Mouse (Mus musculus): Measurements from ENCODE around the gene Map2. TPM values are rescaled to one million over a fixed set of nuclear protein-coding genes. Genes with fewer than 3 reads are reported as not detected.

Map2 gene
- total RNA-seq (2012; rRNA removed) (not detected in 2 replicates), polyA plus RNA-seq (2012; ENCODE audit: insufficient read depth in 1 of 2, insufficient read length in 2 of 2, low read depth in 1 of 2, low replicate concordance in 2 of 2, missing spikeins in 1 of 2) (not detected)

GRCm38 (mm10) chr1:66175041-66175665, at the start of gene Map2:
Gene Map2 (plus strand): TSS chr1:66175273.
- Histone ChIP-seq H3K27me3 (ENCODE audit: control insufficient read depth in 1 of 2, insufficient read depth in 2 of 2, low read length in 2 of 2) (no peaks in the 10 kb centered on the region), H3K9ac (ENCODE audit: control insufficient read depth, low read depth, low read length, poor library complexity, severe bottlenecking) (no peak within 1 kb of the TSS), H3K79me2 (ENCODE audit: control insufficient read depth, insufficient read depth, low read length, poor library complexity) (no peaks in the 10 kb centered on the region), H3K4me1 (ENCODE audit: control insufficient read depth in 1 of 2, insufficient read depth in 2 of 2, low read length in 2 of 2) (no peaks in the 10 kb centered on the region), H3K4me3 (ENCODE audit: control insufficient read depth in 1 of 2, insufficient read depth in 1 of 2, low read depth in 2 of 2, low read length in 2 of 2) (no peak within 1 kb of the TSS), H3K9me3 (replicated peaks; ENCODE audit: insufficient read depth, low read length) (no peaks in the 10 kb centered on the region), H3K27ac (ENCODE audit: control insufficient read depth, low read depth, low read length) (no peak within 1 kb of the TSS), H3K36me3 (ENCODE audit: control insufficient read depth in 1 of 2, insufficient read depth in 2 of 2, low read length in 2 of 2) (no peaks in the 10 kb centered on the region)
- no peak for DNase-seq (ENCODE audit: low read depth, low spot score)
- TF ChIP-seq EP300 (IDR thresholded peaks at IDR 0.05; ENCODE audit: low read depth in 1 of 2, low read length in 2 of 2) (no peak), HCFC1 (IDR thresholded peaks at IDR 0.05; ENCODE audit: low read depth, low read length) (no peak), ZC3H11A (IDR thresholded peaks at IDR 0.05; ENCODE audit: low read depth, low read length) (no peak), BHLHE40 (IDR thresholded peaks at IDR 0.05; ENCODE audit: borderline replicate concordance, low read depth, low read length) (no peak), KAT2A (conservative IDR thresholded peaks at IDR 0.05; ENCODE audit: low read depth, low read length) (no peak), CTCF (IDR thresholded peaks at IDR 0.05 in 2 of 3, conservative IDR thresholded peaks at IDR 0.05 in 1 of 3; ENCODE audit: control insufficient read depth in 1 of 3, insufficient read depth in 1 of 3, low read depth in 2 of 3, low read length in 3 of 3, poor library complexity in 1 of 3, severe bottlenecking in 1 of 3) (no peak), MAFK (IDR thresholded peaks at IDR 0.05; ENCODE audit: borderline replicate concordance, low read depth, low read length) (no peak), MEF2A (IDR thresholded peaks at IDR 0.05; ENCODE audit: extremely low read depth, insufficient replicate concordance, low read depth, low read length, poor library complexity, severe bottlenecking) (no peak), JUND (IDR thresholded peaks at IDR 0.05; ENCODE audit: low read depth, low read length) (no peak), TAL1 (IDR thresholded peaks at IDR 0.05; ENCODE audit: low read length) (no peak), E2F4 (IDR thresholded peaks at IDR 0.05; ENCODE audit: borderline replicate concordance, low read depth, low read length) (no peak)

DNA sequence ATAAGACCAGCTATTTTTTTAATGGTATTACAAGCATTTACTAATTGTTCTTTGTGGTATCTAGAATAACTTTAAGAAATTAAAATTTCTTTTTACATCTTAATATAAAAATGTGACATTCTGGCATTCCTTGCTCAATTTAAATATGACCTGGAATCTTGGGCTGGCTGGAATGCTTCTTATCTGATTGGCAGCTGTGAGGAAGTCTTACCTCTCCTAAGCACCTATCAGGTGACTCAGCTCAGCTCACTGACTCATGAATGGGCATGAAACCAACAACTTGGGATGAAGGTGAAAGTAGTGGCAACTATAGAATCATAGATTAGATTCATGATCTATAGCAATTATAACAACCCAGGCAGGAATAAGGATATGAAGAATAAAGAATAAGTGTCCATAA, 42.1 kb upstream of the Map2 start:
- Histone ChIP-seq H3K9ac (ENCODE audit: control insufficient read depth, low read depth, low read length, poor library complexity, severe bottlenecking) (no peak overlapping the region), H3K4me3 (ENCODE audit: control insufficient read depth in 1 of 2, insufficient read depth in 1 of 2, low read depth in 2 of 2, low read length in 2 of 2) (no peak overlapping the region), H3K79me2 (ENCODE audit: control insufficient read depth, insufficient read depth, low read length, poor library complexity) (no peaks in the 10 kb centered on the region), H3K27ac (ENCODE audit: control insufficient read depth, low read depth, low read length) (no peak overlapping the region), H3K9me3 (replicated peaks; ENCODE audit: insufficient read depth, low read length) (no peaks in the 10 kb centered on the region), H3K36me3 (ENCODE audit: control insufficient read depth in 1 of 2, insufficient read depth in 2 of 2, low read length in 2 of 2) (no peaks in the 10 kb centered on the region), H3K27me3 (ENCODE audit: control insufficient read depth in 1 of 2, insufficient read depth in 2 of 2, low read length in 2 of 2) (no peaks in the 10 kb centered on the region), H3K4me1 (ENCODE audit: control insufficient read depth in 1 of 2, insufficient read depth in 2 of 2, low read length in 2 of 2) (no peaks in the 10 kb centered on the region)
- TF ChIP-seq RCOR1 (IDR thresholded peaks at IDR 0.05; ENCODE audit: low read depth, low read length) (no peak), USF1 (IDR thresholded peaks at IDR 0.05; ENCODE audit: low read depth, low read length) (no peak), TCF12 (IDR thresholded peaks at IDR 0.05; ENCODE audit: low read depth, low read length) (no peak), MXI1 (IDR thresholded peaks at IDR 0.05; ENCODE audit: low read depth, low read length) (no peak), GATA1 (IDR thresholded peaks at IDR 0.05; ENCODE audit: low read depth, low read length) (no peak), E2F4 (IDR thresholded peaks at IDR 0.05; ENCODE audit: borderline replicate concordance, low read depth, low read length) (no peak), UBTF (IDR thresholded peaks at IDR 0.05; ENCODE audit: borderline replicate concordance, insufficient read depth, low read depth, low read length) (no peak), POLR2AphosphoS5 (IDR thresholded peaks at IDR 0.05; ENCODE audit: borderline replicate concordance, low read depth, low read length) (no peak), ZC3H11A (IDR thresholded peaks at IDR 0.05; ENCODE audit: low read depth, low read length) (no peak), ZMIZ1 (IDR thresholded peaks at IDR 0.05; ENCODE audit: low read depth, low read length) (no peak), HCFC1 (IDR thresholded peaks at IDR 0.05; ENCODE audit: low read depth, low read length) (no peak), ZKSCAN1 (IDR thresholded peaks at IDR 0.05; ENCODE audit: low read depth, low read length) (no peak), CHD2 (IDR thresholded peaks at IDR 0.05; ENCODE audit: low read length) (no peak), JUND (IDR thresholded peaks at IDR 0.05; ENCODE audit: low read depth, low read length) (no peak), MAX (IDR thresholded peaks at IDR 0.05; ENCODE audit: low read length) (no peak), BHLHE40 (IDR thresholded peaks at IDR 0.05; ENCODE audit: borderline replicate concordance, low read depth, low read length) (no peak), MAZ (IDR thresholded peaks at IDR 0.05; ENCODE audit: low read depth, low read length) (no peak), SIN3A (IDR thresholded peaks at IDR 0.05; ENCODE audit: low read length) (no peak), POLR2AphosphoS2 (IDR thresholded peaks at IDR 0.05; ENCODE audit: low read length) (no peak)
- DNase-seq (ENCODE audit: low read depth, low spot score): no peak
